In the genomic region with DNA sequence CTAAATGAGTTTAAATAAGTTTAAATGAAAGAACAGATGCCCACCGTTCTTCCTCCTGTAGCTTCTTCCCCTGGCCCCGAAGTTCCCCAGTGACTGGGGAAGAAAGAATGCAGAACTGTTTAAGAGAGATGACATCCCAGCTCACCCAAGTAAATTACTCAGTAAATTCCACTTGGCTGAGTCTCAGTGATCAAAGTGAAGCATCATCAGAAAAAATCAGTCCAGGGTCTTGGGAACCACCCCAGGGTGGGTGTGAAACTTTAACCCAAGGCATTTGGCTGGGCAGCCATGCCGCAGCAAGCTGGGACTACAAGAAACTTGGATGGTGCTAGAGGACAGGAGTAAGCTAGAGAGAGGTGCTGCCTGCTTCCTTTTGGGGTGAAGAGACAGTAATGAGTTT, we compare ENCODE assay signal across 23 mouse cellular contexts.
A peak's percentile ranks its signal among the peaks of the same experiment; 100 is the strongest.
DNase-seq lines count a peak whose midpoint lies in the region; ATAC-seq and TF ChIP-seq lines count a peak whose summit lies in the region.
"Had no signal": no experiment of that assay in that cellular context is flagged by ENCODE, and none has a peak within 500 bp of the region (broad histone marks: within the 10 kb centered on the region; RNA-seq: fewer than 3 reads in every experiment).

No protein-coding gene starts in this region.

- TF ChIP-seq CTCF in forebrain, postnatal 0 days (IDR thresholded peaks at IDR 0.05; ENCODE audit: low read depth), result no peak

- H3K36me3 ChIP-seq in forebrain, embryonic 11.5 days (ENCODE audit: control insufficient read depth, insufficient read depth, low read length), result no peaks in the 10 kb centered on the region
- no peaks in the 10 kb centered on the region for H3K36me3 ChIP-seq in forebrain, postnatal 0 days (ENCODE audit: insufficient read depth)
- H3K36me3 ChIP-seq in kidney, embryonic 15.5 days, result no peaks in the 10 kb centered on the region
- H3K36me3 ChIP-seq: forebrain, embryonic 10.5 days; G1E; heart, embryonic 10.5 days; heart, embryonic 13.5 days; hindbrain, embryonic 12.5 days; hindbrain, embryonic 15.5 days had no signal

- ATAC-seq in forebrain, embryonic 11.5 days (replicated peaks; ENCODE audit: low FRiP score), result no peak
- no peak for ATAC-seq in forebrain, postnatal 0 days
- ATAC-seq in kidney, embryonic 15.5 days (replicated peaks; ENCODE audit: low FRiP score), result 0 out of 2 replicates have a peak, but pooled peaks have one; percentile 31
- ATAC-seq: forebrain, embryonic 14.5 days had no signal

- 0 out of 2 replicates have a peak, but pooled peaks cover 4% of the 10 kb centered on the region for H3K4me1 ChIP-seq in forebrain, embryonic 11.5 days (replicated peaks; ENCODE audit: control insufficient read depth, insufficient read depth, low read length)
- no peaks in the 10 kb centered on the region for H3K4me1 ChIP-seq in forebrain, postnatal 0 days (ENCODE audit: insufficient read depth)
- H3K4me1 ChIP-seq in kidney, embryonic 15.5 days, result peaks cover 29% of the 10 kb centered on the region

- 0 out of 2 replicates have a peak, but pooled peaks cover 2% of the 10 kb centered on the region for H3K27me3 ChIP-seq in forebrain, embryonic 11.5 days (ENCODE audit: control insufficient read depth, insufficient read depth, low read length)
- H3K27me3 ChIP-seq in forebrain, postnatal 0 days (ENCODE audit: insufficient read depth, low read length), result no peaks in the 10 kb centered on the region; the same call in 1 of the 2 replicates
- no peaks in the 10 kb centered on the region for H3K27me3 ChIP-seq in kidney, embryonic 15.5 days
- H3K27me3 ChIP-seq: CH12.LX; heart, embryonic 13.5 days had no signal

- no peak overlapping the region for H3K4me2 ChIP-seq in forebrain, embryonic 11.5 days (ENCODE audit: low read depth, low read length, severe bottlenecking)
- H3K4me2 ChIP-seq in forebrain, postnatal 0 days (ENCODE audit: low read depth), result no peak overlapping the region
- H3K4me2 ChIP-seq in kidney, embryonic 15.5 days, result no peak overlapping the region
- H3K4me2 ChIP-seq: heart, embryonic 13.5 days; hindbrain, embryonic 12.5 days; hindbrain, embryonic 15.5 days had no signal

- peak; percentile 11 for DNase-seq in forebrain, embryonic 11.5 days (ENCODE audit: low spot score)
- no peak for DNase-seq in forebrain, postnatal 0 days
- DNase-seq in kidney, postnatal 25 days, result no peak
- DNase-seq in NIH3T3 (ENCODE audit: low read depth), result peak; percentile 28
- DNase-seq in left cerebral cortex, adult 11 months (ENCODE audit: low spot score), result no peak
- DNase-seq: adrenal gland, postnatal 10 days; adrenal gland, postnatal 36 days; B cell, adult 2 months; cerebellum, adult 18-20 months; cerebellum, adult 9-10 months; cerebellum, postnatal 14 days; gastrocnemius, postnatal 25 days; heart, adult 2 months; heart, postnatal 14 days had no signal

- no peak overlapping the region for H3K27ac ChIP-seq in forebrain, embryonic 11.5 days (ENCODE audit: low read depth, low read length)
- no peak overlapping the region for H3K27ac ChIP-seq in forebrain, postnatal 0 days (ENCODE audit: low read depth, low read length)
- peak overlapping the region; percentile 54 for H3K27ac ChIP-seq in kidney, embryonic 15.5 days
- H3K27ac ChIP-seq: forebrain, embryonic 10.5 days; heart, adult 2 months; heart, embryonic 10.5 days; heart, embryonic 13.5 days; hindbrain, embryonic 12.5 days; hindbrain, embryonic 15.5 days had no signal

- 79% methylated on average over 3 of the region's 3 CpGs for WGBS in forebrain, embryonic 11.5 days
- 89% methylated on average over 3 of the region's 3 CpGs for WGBS in forebrain, postnatal 0 days
- WGBS in kidney, embryonic 15.5 days, result 47% methylated on average over 3 of the region's 3 CpGs

- no peaks in the 10 kb centered on the region for H3K9me3 ChIP-seq in forebrain, embryonic 11.5 days (ENCODE audit: control insufficient read depth, low read length)
- no peaks in the 10 kb centered on the region for H3K9me3 ChIP-seq in forebrain, postnatal 0 days (ENCODE audit: low read length)
- no peaks in the 10 kb centered on the region for H3K9me3 ChIP-seq in kidney, embryonic 15.5 days (replicated peaks)
- H3K9me3 ChIP-seq: forebrain, embryonic 10.5 days; G1E; heart, embryonic 10.5 days; heart, embryonic 13.5 days; hindbrain, embryonic 12.5 days; hindbrain, embryonic 15.5 days had no signal

- H3K9ac ChIP-seq in forebrain, embryonic 11.5 days (ENCODE audit: low read length), result no peak overlapping the region
- H3K9ac ChIP-seq in forebrain, postnatal 0 days, result no peak overlapping the region
- H3K9ac ChIP-seq in kidney, embryonic 15.5 days, result no peak overlapping the region
- H3K9ac ChIP-seq: heart, embryonic 13.5 days; hindbrain, embryonic 12.5 days; hindbrain, embryonic 15.5 days had no signal

- no peak overlapping the region for H3K4me3 ChIP-seq in forebrain, embryonic 11.5 days (ENCODE audit: low read depth, low read length)
- no peak overlapping the region for H3K4me3 ChIP-seq in forebrain, postnatal 0 days (ENCODE audit: low read depth, low read length)
- no peak overlapping the region for H3K4me3 ChIP-seq in kidney, embryonic 15.5 days (replicated peaks)
- H3K4me3 ChIP-seq: forebrain, embryonic 10.5 days; heart, adult 2 months; heart, embryonic 10.5 days; heart, embryonic 13.5 days; hindbrain, embryonic 12.5 days; hindbrain, embryonic 15.5 days had no signal

Comparison
In these comparisons a context has a peak if more than half of its experiments do, and no peak if none do; other contexts are left out.
1. DNase-seq: peak in forebrain, embryonic 11.5 days (single experiment) and NIH3T3 (single experiment); none in forebrain, postnatal 0 days (single experiment), kidney, postnatal 25 days (0 of 2) and left cerebral cortex, adult 11 months (single experiment).